7 mouse cellular contexts compared by ENCODE assay signal in genomic region chr16:29945891-29946598, GRCm38 (mm10).
A peak's percentile ranks its signal among the peaks of the same experiment; 100 is the strongest.
DNase-seq lines count a peak whose midpoint lies in the region; ATAC-seq lines count a peak whose summit lies in the region.

No protein-coding gene starts in this region.

- peak overlapping the region; percentile 76 for H3K4me2 ChIP-seq in intestine, embryonic 15.5 days (replicated peaks)
- H3K4me2 ChIP-seq in limb, embryonic 13.5 days (replicated peaks) = peak overlapping the region; percentile 81
- H3K4me2 ChIP-seq in midbrain, embryonic 13.5 days (replicated peaks) = peak overlapping the region; percentile 81

- peak; percentile 95 for ATAC-seq in intestine, embryonic 15.5 days
- peak; percentile 65 for ATAC-seq in limb, embryonic 13.5 days (ENCODE audit: low FRiP score, low read depth)
- peak; percentile 83 for ATAC-seq in midbrain, embryonic 13.5 days

- WGBS in intestine, embryonic 15.5 days = under 1% methylated on average over 39 of the region's 39 CpGs
- WGBS in limb, embryonic 13.5 days = 2% methylated on average over 39 of the region's 39 CpGs
- 2% methylated on average over 39 of the region's 39 CpGs for WGBS in midbrain, embryonic 13.5 days

- peaks cover 36% of the 10 kb centered on the region for H3K4me1 ChIP-seq in intestine, embryonic 15.5 days (replicated peaks)
- peaks cover 47% of the 10 kb centered on the region for H3K4me1 ChIP-seq in limb, embryonic 13.5 days
- peaks cover 22% of the 10 kb centered on the region for H3K4me1 ChIP-seq in midbrain, embryonic 13.5 days (replicated peaks)

- H3K27me3 ChIP-seq in intestine, embryonic 15.5 days (replicated peaks) = no peaks in the 10 kb centered on the region
- peaks cover 18% of the 10 kb centered on the region for H3K27me3 ChIP-seq in limb, embryonic 13.5 days
- H3K27me3 ChIP-seq in midbrain, embryonic 13.5 days = peaks cover 24% of the 10 kb centered on the region

- no peaks in the 10 kb centered on the region for H3K9me3 ChIP-seq in intestine, embryonic 15.5 days
- no peaks in the 10 kb centered on the region for H3K9me3 ChIP-seq in limb, embryonic 13.5 days
- H3K9me3 ChIP-seq in midbrain, embryonic 13.5 days = no peaks in the 10 kb centered on the region

- H3K9ac ChIP-seq in intestine, embryonic 15.5 days = peak overlapping the region; percentile 50
- H3K9ac ChIP-seq in limb, embryonic 13.5 days = peak overlapping the region; percentile 67
- H3K9ac ChIP-seq in midbrain, embryonic 13.5 days (replicated peaks) = peak overlapping the region; percentile 60

- peak overlapping the region; percentile 34 for H3K4me3 ChIP-seq in intestine, embryonic 15.5 days (replicated peaks)
- peak overlapping the region; percentile 41 for H3K4me3 ChIP-seq in limb, embryonic 13.5 days
- H3K4me3 ChIP-seq in midbrain, embryonic 13.5 days (replicated peaks) = peak overlapping the region; percentile 40

- no peaks in the 10 kb centered on the region for H3K36me3 ChIP-seq in intestine, embryonic 15.5 days
- H3K36me3 ChIP-seq in limb, embryonic 13.5 days = no peaks in the 10 kb centered on the region
- no peaks in the 10 kb centered on the region for H3K36me3 ChIP-seq in midbrain, embryonic 13.5 days

- DNase-seq in adrenal gland, postnatal 10 days = peak; percentile 87
- peak; percentile 72 for DNase-seq in embryo, embryonic 10 days (ENCODE audit: low spot score)
- DNase-seq in gastrocnemius, postnatal 25 days = peak; percentile 89
- DNase-seq in spleen, postnatal 36 days (ENCODE audit: low spot score in 2 of 2) = peak; percentile 24 to 34

- H3K27ac ChIP-seq in intestine, embryonic 15.5 days = peak overlapping the region; percentile 96
- H3K27ac ChIP-seq in limb, embryonic 13.5 days = peak overlapping the region; percentile 87
- H3K27ac ChIP-seq in midbrain, embryonic 13.5 days = 0 out of 2 replicates have a peak overlapping the region, but pooled peaks have one; percentile 36

Comparison
In these comparisons a context has a peak if more than half of its experiments do, and no peak if none do; other contexts are left out.
1. Peak in every context shown above with its lines: DNase-seq, ATAC-seq, H3K4me3 ChIP-seq and H3K27ac ChIP-seq.
2. DNase-seq: peak in every context shown above with its lines; median percentile 89 in gastrocnemius, postnatal 25 days; 87 in adrenal gland, postnatal 10 days; 72 in embryo, embryonic 10 days; 29 in spleen, postnatal 36 days.
3. H3K27ac ChIP-seq: peak in every context shown above with its lines; median percentile 96 in intestine, embryonic 15.5 days; 87 in limb, embryonic 13.5 days; 36 in midbrain, embryonic 13.5 days.